Mouse (Mus musculus) limb, embryonic 15.5 days (tissue): Measurements from ENCODE around the gene Crbn. TPM values are rescaled to one million over a fixed set of nuclear protein-coding genes. Genes with fewer than 3 reads are reported as not detected.

Source experiments
- ATAC-seq: fragments of 200-750 bp; cut with Nextera tagmentation; 2 replicates; pipeline ENCODE4 v1.8.0; 2017; ENCODE audit warnings: low read depth, moderate TSS enrichment; ENCODE audit not compliant: insufficient number of reproducible peaks, low FRiP score, low TSS enrichment
- H3K27ac ChIP-seq: fragments of 300-500 bp; sonication (generic); 2 replicates; pipeline ENCODE4 v1.5.1; 2015; ENCODE audit warnings: moderate library complexity, mild to moderate bottlenecking, inconsistent platforms
- H3K27me3 ChIP-seq: fragments of 300-500 bp; sonication (generic); 2 replicates; pipeline ENCODE4 v1.6.1; 2015; ENCODE audit warnings: inconsistent platforms
- H3K36me3 ChIP-seq: fragments of 300-500 bp; sonication (generic); 2 replicates; pipeline ENCODE4 v1.6.1; 2015; ENCODE audit warnings: inconsistent platforms
- H3K4me1 ChIP-seq: fragments of 300-500 bp; sonication (generic); 2 replicates; pipeline ENCODE4 v1.6.1; 2015; ENCODE audit warnings: inconsistent platforms
- H3K4me2 ChIP-seq: fragments of 300-500 bp; sonication (generic); 2 replicates; pipeline ENCODE4 v1.6.1; 2015; ENCODE audit warnings: mild to moderate bottlenecking, inconsistent platforms
- H3K4me3 ChIP-seq: fragments of 300-500 bp; sonication (generic); 2 replicates; pipeline ENCODE4 v1.5.1; 2015; ENCODE audit warnings: mild to moderate bottlenecking, inconsistent platforms
- H3K9ac ChIP-seq: fragments of 300-500 bp; sonication (generic); 2 replicates; pipeline ENCODE4 v1.6.1; 2015; ENCODE audit warnings: inconsistent platforms
- H3K9me3 ChIP-seq: fragments of 300-500 bp; sonication (generic); 2 replicates; pipeline ENCODE4 v1.6.1; 2016; ENCODE audit warnings: inconsistent platforms
- WGBS: fragments of 180-500 bp; shearing (Covaris S2); methylation state at CpG from one replicate; pipeline ENCODE4 v1.1.7; 2015; 5-methylcytosine and 5-hydroxymethylcytosine counted together
- polyA plus RNA-seq: library from polyadenylated mRNA; unstranded; fragments of >200 nt; fragmentation: Nextera tagmentation; extraction: Ambion mirVana; gene quantifications from 2 replicates; pipeline ENCODE4 v1.2.1, GENCODE M21; 2015

Crbn gene
- polyA plus RNA-seq, 1 experiment from 2014 or later: 46.8 TPM

DNA sequence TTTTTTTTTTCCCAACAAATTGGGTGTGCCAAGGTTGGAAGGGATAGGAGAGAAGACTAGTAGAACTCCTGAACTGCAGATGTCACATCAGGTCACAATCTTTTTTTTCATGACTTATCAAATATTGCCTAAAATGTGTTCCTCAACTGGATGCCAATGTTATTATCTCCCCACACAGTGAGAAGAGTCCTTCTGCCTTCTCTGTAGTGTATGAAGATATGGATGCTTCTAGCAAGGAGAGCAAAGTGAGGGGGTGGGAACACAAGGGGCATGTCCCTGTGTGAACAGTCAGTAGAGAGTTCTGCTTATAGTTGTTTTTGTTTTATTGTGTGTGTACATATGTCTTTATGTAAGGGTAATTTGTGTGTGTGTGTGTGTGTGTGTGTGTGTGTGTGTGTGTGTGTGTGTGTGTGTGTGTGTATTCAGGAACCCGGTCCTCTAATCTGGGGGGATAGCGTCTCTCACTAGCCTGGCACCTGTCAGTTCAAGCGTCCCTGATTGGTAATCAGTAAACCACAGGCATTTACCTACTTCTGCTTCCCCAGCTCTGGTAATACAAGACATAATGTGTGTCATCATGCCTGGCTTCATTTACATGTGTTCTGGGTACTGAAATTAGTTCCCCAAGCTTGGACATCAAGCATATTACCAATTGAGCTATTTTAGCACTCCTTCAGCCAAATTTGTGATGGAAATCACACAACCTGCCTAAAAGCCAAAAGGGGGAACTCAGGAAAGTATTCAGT lies 39.2 kb downstream of the Crbn start:
- H3K4me2 ChIP-seq: no peak overlapping the region
- ATAC-seq: no peak
- H3K36me3 ChIP-seq: no peaks in the 10 kb centered on the region
- no peaks in the 10 kb centered on the region for H3K4me1 ChIP-seq
- H3K27ac ChIP-seq: no peak overlapping the region
- H3K9ac ChIP-seq: no peak overlapping the region
- H3K27me3 ChIP-seq: 0 out of 2 replicates have a peak, but pooled peaks cover 12% of the 10 kb centered on the region
- WGBS: 83% methylated on average over 3 of the region's 3 CpGs
- no peak overlapping the region for H3K4me3 ChIP-seq
- no peaks in the 10 kb centered on the region for H3K9me3 ChIP-seq

DNA sequence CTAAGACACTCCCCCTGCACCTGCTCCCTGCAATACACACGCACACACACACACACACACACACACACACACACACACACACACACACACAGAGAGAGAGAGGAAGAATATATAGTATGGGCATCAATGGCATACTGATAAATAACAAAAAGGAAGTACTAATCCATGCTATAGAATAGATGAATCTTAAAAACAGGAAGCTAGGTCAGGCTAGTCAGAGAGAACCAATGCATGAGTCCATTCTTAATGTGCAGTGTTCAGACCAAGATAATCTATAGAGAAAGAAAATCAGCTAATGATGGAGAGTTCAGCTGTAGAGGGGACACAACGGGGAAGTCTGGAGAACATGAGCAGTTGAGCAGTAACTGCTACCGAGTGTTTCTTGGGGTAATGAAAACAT lies 41.6 kb downstream of the Crbn start:
- H3K4me1 ChIP-seq: no peaks in the 10 kb centered on the region
- H3K36me3 ChIP-seq: no peaks in the 10 kb centered on the region
- no peak overlapping the region for H3K4me2 ChIP-seq
- 0 out of 2 replicates have a peak, but pooled peaks cover 12% of the 10 kb centered on the region for H3K27me3 ChIP-seq
- no peak for ATAC-seq
- no peak overlapping the region for H3K9ac ChIP-seq
- H3K4me3 ChIP-seq: no peak overlapping the region
- WGBS: 79% methylated on average over 3 of the region's 3 CpGs
- no peak overlapping the region for H3K27ac ChIP-seq
- no peaks in the 10 kb centered on the region for H3K9me3 ChIP-seq

DNA sequence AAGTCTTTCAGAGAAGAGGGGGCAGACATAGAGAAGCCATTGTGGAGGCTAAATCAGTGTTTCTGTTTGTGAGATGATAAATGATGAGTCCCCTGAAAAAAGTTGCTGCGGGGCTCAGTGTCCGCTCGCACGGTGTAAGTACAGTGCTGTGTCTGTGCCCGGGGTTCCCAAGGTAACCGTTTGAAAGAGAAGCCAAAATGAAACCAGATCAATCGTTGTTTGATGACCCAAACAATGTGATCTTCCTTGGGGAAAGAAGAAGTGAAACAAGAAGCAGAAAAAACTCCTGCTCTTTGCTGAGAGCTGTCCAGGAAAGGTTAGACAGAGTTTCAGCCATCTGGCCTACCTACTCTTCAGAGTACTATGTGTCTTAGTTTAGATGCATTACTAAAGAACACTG lies 49.6 kb downstream of the Crbn start:
- Histone ChIP-seq H3K4me3 (no peak overlapping the region), H3K4me1 (no peaks in the 10 kb centered on the region), H3K9ac (no peak overlapping the region), H3K27ac (no peak overlapping the region), H3K4me2 (no peak overlapping the region), H3K9me3 (no peaks in the 10 kb centered on the region), H3K36me3 (no peaks in the 10 kb centered on the region), H3K27me3 (no peaks in the 10 kb centered on the region)
- ATAC-seq: no peak
- WGBS: 86% methylated on average over 7 of the region's 7 CpGs

DNA sequence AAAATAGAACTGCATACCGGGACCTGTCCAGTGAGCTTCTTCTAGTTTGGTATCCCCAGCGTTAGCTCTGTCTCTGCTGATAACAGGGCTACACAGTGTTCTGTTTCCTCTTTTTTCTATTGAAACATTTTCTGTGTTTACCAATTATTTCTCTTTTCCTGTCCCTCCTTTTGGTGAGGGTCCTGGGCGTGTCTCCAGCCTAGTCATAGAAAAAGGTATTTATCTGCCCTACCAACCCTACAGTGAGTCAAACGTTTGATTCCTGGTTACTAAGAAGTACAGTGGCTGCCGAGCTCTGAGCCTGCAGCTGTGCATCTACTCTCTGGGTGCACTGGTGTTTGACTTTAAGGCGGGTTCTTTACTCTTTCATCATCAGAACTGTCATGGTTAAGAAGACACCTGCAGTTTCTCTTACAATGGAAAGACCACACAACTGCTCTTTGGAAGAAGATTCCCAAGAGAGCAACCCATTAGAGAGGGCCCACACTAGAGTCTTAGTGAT lies 50.9 kb downstream of the Crbn start, which contains the start of gene Il5ra:
Gene Il5ra (minus strand): TSS at position 151 of the 502 bp plus-strand sequence.
- WGBS: 70% methylated on average over 6 of the region's 6 CpGs
- ATAC-seq: no peak
- no peak within 1 kb of the TSS for H3K27ac ChIP-seq
- no peaks in the 10 kb centered on the region for H3K9me3 ChIP-seq
- H3K4me3 ChIP-seq: no peak within 1 kb of the TSS
- no peak within 1 kb of the TSS for H3K9ac ChIP-seq
- H3K4me2 ChIP-seq: no peak within 1 kb of the TSS
- no peaks in the 10 kb centered on the region for H3K4me1 ChIP-seq
- no peaks in the 10 kb centered on the region for H3K36me3 ChIP-seq
- no peaks in the 10 kb centered on the region for H3K27me3 ChIP-seq

DNA sequence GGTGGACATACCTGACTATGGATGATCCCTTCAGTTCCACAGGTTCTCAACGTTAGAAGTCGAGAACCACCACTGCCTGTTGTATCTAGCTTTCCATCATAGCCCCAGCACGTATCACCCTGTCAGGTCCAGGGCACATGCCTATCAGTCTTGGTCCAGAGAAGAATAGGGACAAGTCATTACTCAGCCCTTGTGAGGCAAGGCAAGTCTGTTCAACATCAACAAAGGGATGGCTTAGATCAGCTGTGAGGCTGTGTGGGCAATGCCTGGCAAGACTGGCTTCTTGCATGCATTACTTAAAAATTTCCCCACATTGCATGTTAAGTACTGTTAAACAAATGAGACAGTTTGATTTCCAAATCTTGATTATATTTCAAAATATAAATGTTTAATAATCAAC lies 52.1 kb downstream of the Crbn start:
- H3K9me3 ChIP-seq: no peaks in the 10 kb centered on the region
- H3K4me1 ChIP-seq: no peaks in the 10 kb centered on the region
- WGBS: 79% methylated on average over 3 of the region's 3 CpGs
- no peak for ATAC-seq
- no peak overlapping the region for H3K27ac ChIP-seq
- H3K9ac ChIP-seq: no peak overlapping the region
- H3K27me3 ChIP-seq: no peaks in the 10 kb centered on the region
- H3K4me3 ChIP-seq: no peak overlapping the region
- H3K4me2 ChIP-seq: no peak overlapping the region
- no peaks in the 10 kb centered on the region for H3K36me3 ChIP-seq

DNA sequence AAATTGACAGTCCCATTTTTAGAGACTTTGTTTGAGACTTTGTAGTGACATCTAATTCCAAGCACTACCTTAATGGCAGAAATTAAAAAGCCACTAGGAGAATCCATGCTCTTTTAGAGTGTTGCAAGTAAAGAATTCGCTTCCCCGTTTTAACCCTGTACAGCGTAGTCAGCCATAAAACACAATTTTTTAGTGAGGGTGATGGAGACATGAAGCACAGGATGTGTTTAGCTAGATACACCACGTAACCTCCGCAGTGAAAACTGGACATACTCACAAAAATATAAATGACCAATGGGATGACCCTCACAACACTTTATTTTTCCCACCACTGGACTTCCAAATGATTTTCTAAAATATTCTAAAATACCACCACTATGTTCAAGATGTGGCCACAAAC lies 52.6 kb downstream of the Crbn start:
- WGBS: 82% methylated on average over 5 of the region's 5 CpGs
- no peaks in the 10 kb centered on the region for H3K27me3 ChIP-seq
- ATAC-seq: no peak

DNA sequence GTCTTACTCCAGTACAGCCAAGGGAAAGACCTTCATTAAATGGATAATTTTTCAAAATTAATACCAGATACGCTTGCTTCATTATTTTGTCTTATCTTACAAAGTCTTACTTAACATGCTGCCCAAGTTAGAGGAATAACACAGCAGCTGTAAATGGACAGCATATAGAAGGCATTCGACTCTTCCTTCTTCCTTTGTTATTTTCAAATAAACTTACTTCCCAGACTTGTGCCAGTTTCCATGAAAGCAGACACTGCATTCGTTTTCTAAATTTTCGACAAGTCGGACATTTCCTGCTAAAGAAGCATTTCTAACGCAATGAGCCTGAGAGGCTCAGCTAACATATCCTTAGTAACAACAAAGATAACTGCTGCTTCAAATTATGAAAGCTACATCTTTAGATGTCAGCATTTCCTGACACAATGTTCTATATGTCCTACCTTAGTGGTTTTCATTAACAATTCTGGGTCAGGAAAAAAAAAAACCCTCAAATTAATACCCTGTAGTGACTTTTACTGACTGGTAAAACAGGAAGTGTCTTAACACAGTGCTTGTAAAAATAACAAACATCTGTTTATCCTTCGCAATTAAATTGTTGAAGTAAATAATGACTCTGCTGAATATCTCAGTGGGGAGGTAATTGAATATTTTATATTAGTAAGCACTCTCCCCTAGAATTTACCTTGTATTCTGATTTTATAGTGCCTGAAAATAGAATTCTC lies 54.0 kb downstream of the Crbn start:
- ATAC-seq: no peak
- Histone ChIP-seq H3K9ac (no peak overlapping the region), H3K4me3 (no peak overlapping the region), H3K27ac (no peak overlapping the region), H3K36me3 (no peaks in the 10 kb centered on the region), H3K4me1 (no peaks in the 10 kb centered on the region), H3K4me2 (no peak overlapping the region), H3K27me3 (no peaks in the 10 kb centered on the region), H3K9me3 (no peaks in the 10 kb centered on the region)
- WGBS: 34% methylated on average over 7 of the region's 7 CpGs

More for the DNA sequence above, 52.6 kb downstream of the Crbn start:
- Histone ChIP-seq H3K4me2 (no peak overlapping the region), H3K27ac (no peak overlapping the region), H3K4me3 (no peak overlapping the region), H3K36me3 (no peaks in the 10 kb centered on the region), H3K9me3 (no peaks in the 10 kb centered on the region), H3K9ac (no peak overlapping the region), H3K4me1 (no peaks in the 10 kb centered on the region)

DNA sequence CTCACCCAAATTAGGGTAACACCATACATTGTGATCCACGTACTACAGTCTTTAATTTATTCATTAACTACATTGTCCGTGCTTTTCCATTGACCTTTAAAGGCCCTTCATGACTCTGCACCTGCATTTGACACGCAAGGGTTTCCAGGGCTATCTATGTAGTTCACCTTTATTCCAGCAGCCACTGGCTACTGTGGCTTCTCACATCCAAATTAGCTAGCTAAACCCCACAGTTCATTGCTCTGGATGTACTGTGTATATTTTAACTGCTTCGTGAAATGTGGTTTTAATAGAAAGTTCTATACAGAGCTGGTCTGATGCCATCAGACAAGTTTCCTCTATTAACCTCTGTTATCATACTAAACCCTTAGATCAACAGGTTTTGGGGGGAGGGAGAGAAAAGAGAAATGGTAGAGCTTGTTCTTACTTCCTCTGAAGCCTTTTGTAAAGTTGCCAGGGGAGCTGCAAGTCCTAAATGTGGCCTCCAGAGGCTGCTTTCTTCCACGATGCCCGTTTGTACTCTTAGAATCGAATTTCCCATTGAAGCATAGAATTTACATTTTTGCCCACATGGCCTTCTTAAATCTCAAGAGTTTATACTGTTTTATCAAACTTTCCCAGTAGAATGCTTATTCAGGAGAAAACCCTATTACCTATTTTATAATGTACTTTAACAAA lies 56.2 kb downstream of the Crbn start:
- no peaks in the 10 kb centered on the region for H3K4me1 ChIP-seq
- H3K36me3 ChIP-seq: no peaks in the 10 kb centered on the region
- H3K9ac ChIP-seq: no peak overlapping the region
- H3K4me3 ChIP-seq: no peak overlapping the region
- H3K9me3 ChIP-seq: no peaks in the 10 kb centered on the region
- ATAC-seq: no peak
- H3K4me2 ChIP-seq: no peak overlapping the region
- WGBS: 65% methylated on average over 7 of the region's 7 CpGs
- no peaks in the 10 kb centered on the region for H3K27me3 ChIP-seq
- no peak overlapping the region for H3K27ac ChIP-seq

DNA sequence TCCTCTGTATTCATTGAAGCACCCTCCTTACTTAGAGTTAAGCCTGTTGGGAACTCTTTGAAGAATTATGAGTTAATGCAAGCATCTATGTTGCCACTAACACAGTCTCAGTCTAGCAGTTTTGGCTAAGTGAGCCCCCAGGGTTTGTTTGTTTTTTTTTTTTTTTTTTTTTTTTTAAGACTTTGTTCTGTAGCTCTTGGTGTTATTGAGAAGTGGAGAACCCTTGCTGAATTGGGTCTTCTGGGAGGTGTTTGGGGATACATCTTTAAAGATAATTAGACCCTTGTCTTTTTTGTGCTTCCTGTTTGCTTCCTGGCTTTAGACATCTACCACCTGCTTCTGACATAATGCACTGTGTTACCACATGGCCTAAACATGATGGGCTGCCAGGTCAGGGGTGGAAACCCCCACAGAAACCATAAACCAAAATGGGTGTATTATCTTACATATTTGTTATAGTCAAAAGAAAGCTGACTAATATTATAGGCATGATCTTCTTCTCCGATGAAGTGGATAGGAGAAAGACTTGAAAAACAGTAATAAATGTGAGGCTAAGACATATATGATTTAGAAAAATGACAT lies 59.5 kb downstream of the Crbn start:
- H3K9me3 ChIP-seq: no peaks in the 10 kb centered on the region
- H3K27me3 ChIP-seq: no peaks in the 10 kb centered on the region
- H3K9ac ChIP-seq: no peak overlapping the region
- H3K4me1 ChIP-seq: no peaks in the 10 kb centered on the region
- no peak for ATAC-seq
- no peak overlapping the region for H3K27ac ChIP-seq
- WGBS: 80% methylated on average over 1 of the region's 1 CpGs
- H3K4me3 ChIP-seq: no peak overlapping the region
- H3K36me3 ChIP-seq: no peaks in the 10 kb centered on the region
- no peak overlapping the region for H3K4me2 ChIP-seq

DNA sequence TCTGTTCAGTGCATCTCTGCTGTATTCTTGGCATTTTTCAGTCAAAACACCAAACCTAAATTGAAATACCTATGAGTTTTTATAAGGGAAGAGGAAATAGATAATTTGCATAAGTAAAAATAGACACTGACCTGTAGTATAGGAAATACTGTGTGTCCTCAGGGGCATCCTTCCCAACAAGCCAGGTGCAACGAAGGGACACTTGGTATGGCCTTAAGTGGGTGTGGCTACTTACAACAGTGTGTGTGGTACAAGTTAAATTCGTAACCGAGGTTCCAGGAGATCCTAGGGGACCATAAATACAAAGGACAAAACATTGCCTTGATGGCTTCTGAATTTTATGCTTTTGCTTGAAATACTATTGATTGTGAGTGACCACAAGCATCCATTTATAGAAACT lies 61.6 kb downstream of the Crbn start:
- Histone ChIP-seq H3K36me3 (no peaks in the 10 kb centered on the region), H3K4me2 (no peak overlapping the region), H3K27ac (no peak overlapping the region), H3K9ac (no peak overlapping the region), H3K4me1 (no peaks in the 10 kb centered on the region), H3K4me3 (no peak overlapping the region), H3K9me3 (no peaks in the 10 kb centered on the region), H3K27me3 (no peaks in the 10 kb centered on the region)
- WGBS: 67% methylated on average over 3 of the region's 3 CpGs
- ATAC-seq: no peak

DNA sequence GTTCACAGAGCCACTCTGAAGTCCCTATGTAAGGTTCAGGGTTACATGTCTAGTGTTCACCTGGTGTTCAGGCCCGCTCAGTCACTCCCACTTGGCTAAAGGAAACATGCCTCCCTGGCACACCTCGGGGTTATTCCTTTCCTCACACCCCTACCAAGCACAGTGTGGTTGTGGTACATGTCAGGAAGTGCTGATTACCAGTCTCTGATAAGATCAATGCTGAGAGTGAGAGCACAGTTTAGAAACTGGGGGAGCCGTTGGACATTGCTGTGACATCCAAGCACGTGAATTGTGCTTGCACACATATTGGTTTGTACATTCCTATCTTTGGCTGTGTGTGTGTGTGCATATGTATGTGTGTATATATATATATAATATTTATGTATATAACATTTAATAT lies 67.3 kb downstream of the Crbn start:
- 78% methylated on average over 4 of the region's 4 CpGs for WGBS
- no peak overlapping the region for H3K27ac ChIP-seq
- H3K9me3 ChIP-seq: no peaks in the 10 kb centered on the region
- H3K4me3 ChIP-seq: no peak overlapping the region
- no peaks in the 10 kb centered on the region for H3K27me3 ChIP-seq
- no peak overlapping the region for H3K9ac ChIP-seq
- ATAC-seq: no peak
- H3K4me1 ChIP-seq: no peaks in the 10 kb centered on the region
- no peaks in the 10 kb centered on the region for H3K36me3 ChIP-seq
- H3K4me2 ChIP-seq: no peak overlapping the region
